8 mouse cellular contexts compared by ENCODE assay signal in genomic region chr4:139091478-139092355, GRCm38 (mm10). TPM values are rescaled to one million over a fixed set of nuclear protein-coding genes. Genes with fewer than 3 reads are reported as not detected.
DNase-seq lines count a peak whose midpoint lies in the region; ATAC-seq and TF ChIP-seq lines count a peak whose summit lies in the region.

No protein-coding gene starts in this region.

- peak overlapping the region; percentile 89 for H3K4me2 ChIP-seq in hindbrain, embryonic 13.5 days

- no peak for TF ChIP-seq POLR2A in embryonic fibroblast, embryonic 13.5 days (IDR thresholded peaks at IDR 0.05; ENCODE audit: low read depth, low read length)

- DNase-seq in retina, postnatal 1 day: peak; percentile 69
- no peak for DNase-seq in retina, embryonic 14.5 days (ENCODE audit: low spot score)
- DNase-seq in lung, postnatal 10 days: peak; percentile 48
- no peak for DNase-seq in urinary bladder, adult 2 months (ENCODE audit: low spot score)
- no peak for DNase-seq in c-Kit-positive CD71-positive TER-119-positive erythroid progenitor cells, embryonic 14.5 days (ENCODE audit: low spot score)
- DNase-seq in layer of hippocampus, adult 8-10 months (ENCODE audit: low spot score in 2 of 2): no peak

- peak overlapping the region; percentile 93 for H3K4me3 ChIP-seq in embryonic fibroblast, embryonic 13.5 days (ENCODE audit: insufficient read depth, low read length)
- H3K4me3 ChIP-seq in hindbrain, embryonic 13.5 days: peak overlapping the region; percentile 60

- H3K4me1 ChIP-seq in embryonic fibroblast, embryonic 13.5 days (ENCODE audit: control insufficient read depth, insufficient read depth, low read length): peaks cover 2% of the 10 kb centered on the region; the same call in 1 of the 2 replicates
- peaks cover 37% of the 10 kb centered on the region for H3K4me1 ChIP-seq in hindbrain, embryonic 13.5 days (replicated peaks)

- H3K27me3 ChIP-seq in hindbrain, embryonic 13.5 days: peaks cover 93% of the 10 kb centered on the region

- ATAC-seq in hindbrain, embryonic 13.5 days (ENCODE audit: low FRiP score): peak; percentile 50

- peak overlapping the region; percentile 81 for H3K9ac ChIP-seq in hindbrain, embryonic 13.5 days

- WGBS in hindbrain, embryonic 13.5 days: under 1% methylated on average over 28 of the region's 28 CpGs

- no peaks in the 10 kb centered on the region; the same call in 1 of the 2 replicates for H3K9me3 ChIP-seq in hindbrain, embryonic 13.5 days

- TF ChIP-seq CTCF in embryonic fibroblast, embryonic 13.5 days (IDR thresholded peaks at IDR 0.05; ENCODE audit: borderline replicate concordance, insufficient read depth, low read length): no peak

- peak overlapping the region; percentile 55 for H3K27ac ChIP-seq in embryonic fibroblast, embryonic 13.5 days (ENCODE audit: insufficient read depth, low read length)
- peak overlapping the region; percentile 75 for H3K27ac ChIP-seq in hindbrain, embryonic 13.5 days

- no peaks in the 10 kb centered on the region for H3K36me3 ChIP-seq in hindbrain, embryonic 13.5 days

RNA-seq across cellular contexts. Expression of gene Nbl1, which starts 1.1 kb away (rescaled TPM):
- polyA plus RNA-seq in embryonic fibroblast, embryonic 13.5 days (2011; ENCODE audit: insufficient read length, low read depth, missing spikeins): 51.8 and 64.3 TPM in 2 replicates
- polyA plus RNA-seq in hindbrain, embryonic 13.5 days (2015; fragmentation: Nextera tagmentation; extraction: Ambion mirVana): 40.8 and 45.3 TPM in 2 replicates
- 323 and 360 TPM in 2 replicates for polyA plus RNA-seq in urinary bladder, adult 2 months (2012; rRNA removed)
- 10 to 100 TPM; 72.3 to 84.6 (median 79.2) TPM for total RNA-seq in layer of hippocampus, adult 8-10 months (2022)

RNA-seq across cellular contexts. Expression of gene Htr6, which starts 16.3 kb away (rescaled TPM):
- polyA plus RNA-seq in embryonic fibroblast, embryonic 13.5 days (2011; ENCODE audit: insufficient read length, low read depth, missing spikeins): not detected in 2 replicates
- 0.18 and 0.27 TPM in 2 replicates for polyA plus RNA-seq in hindbrain, embryonic 13.5 days (2015; fragmentation: Nextera tagmentation; extraction: Ambion mirVana)
- 0.06 and 0.07 TPM in 2 replicates for polyA plus RNA-seq in urinary bladder, adult 2 months (2012; rRNA removed)
- total RNA-seq in layer of hippocampus, adult 8-10 months (2022): 1 to 10 TPM; 7.0 to 8.3 (median 8.0) TPM

RNA-seq across cellular contexts. Expression of gene Minos1, which starts 39.2 kb away (rescaled TPM):
- polyA plus RNA-seq in embryonic fibroblast, embryonic 13.5 days (2011; ENCODE audit: insufficient read length, low read depth, missing spikeins): 178 and 193 TPM in 2 replicates
- polyA plus RNA-seq in hindbrain, embryonic 13.5 days (2015; fragmentation: Nextera tagmentation; extraction: Ambion mirVana): 424 and 441 TPM in 2 replicates
- 174 and 186 TPM in 2 replicates for polyA plus RNA-seq in urinary bladder, adult 2 months (2012; rRNA removed)
- total RNA-seq in layer of hippocampus, adult 8-10 months (2022): 100 to 1,000 TPM; 187 to 234 (median 208) TPM

Comparison
In these comparisons a context has a peak if more than half of its experiments do, and no peak if none do; other contexts are left out.
1. DNase-seq: peak in retina, postnatal 1 day (single experiment) and lung, postnatal 10 days (single experiment); none in retina, embryonic 14.5 days (single experiment), urinary bladder, adult 2 months (single experiment), c-Kit-positive CD71-positive TER-119-positive erythroid progenitor cells, embryonic 14.5 days (single experiment) and layer of hippocampus, adult 8-10 months (0 of 2).